Mouse (Mus musculus): Measurements from ENCODE around the gene Adamts5.

Adamts5 gene

DNA sequence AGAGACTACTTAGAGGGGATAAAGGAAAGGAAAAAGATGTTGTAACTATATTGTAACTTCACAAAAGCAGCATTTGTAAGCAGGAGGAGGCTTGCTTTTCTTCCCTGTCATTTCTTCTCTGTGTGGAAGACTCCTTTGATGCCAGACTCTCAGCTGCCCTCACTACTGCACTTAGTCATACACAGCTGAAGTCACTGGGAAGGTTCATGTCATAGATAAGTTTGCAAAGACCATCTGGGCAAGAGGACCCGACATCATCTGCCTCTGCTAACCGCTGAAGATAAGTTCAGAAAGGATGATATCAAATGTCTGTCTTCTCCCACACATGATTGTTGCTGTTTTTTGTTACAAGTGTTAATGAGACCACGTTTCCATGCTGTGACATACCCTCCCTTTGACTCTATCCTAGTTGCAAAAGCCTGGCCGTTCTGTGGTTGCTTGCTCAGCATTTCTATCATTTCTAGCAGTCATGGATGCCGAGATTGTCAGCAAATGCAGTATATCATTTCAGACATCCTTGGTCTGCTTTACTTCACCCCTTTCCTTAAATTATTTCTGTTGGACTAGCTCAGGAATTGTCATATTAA, 79.2 kb downstream of the Adamts5 start:
- no peak for DNase-seq (ENCODE audit: low spot score in 2 of 2)

DNA sequence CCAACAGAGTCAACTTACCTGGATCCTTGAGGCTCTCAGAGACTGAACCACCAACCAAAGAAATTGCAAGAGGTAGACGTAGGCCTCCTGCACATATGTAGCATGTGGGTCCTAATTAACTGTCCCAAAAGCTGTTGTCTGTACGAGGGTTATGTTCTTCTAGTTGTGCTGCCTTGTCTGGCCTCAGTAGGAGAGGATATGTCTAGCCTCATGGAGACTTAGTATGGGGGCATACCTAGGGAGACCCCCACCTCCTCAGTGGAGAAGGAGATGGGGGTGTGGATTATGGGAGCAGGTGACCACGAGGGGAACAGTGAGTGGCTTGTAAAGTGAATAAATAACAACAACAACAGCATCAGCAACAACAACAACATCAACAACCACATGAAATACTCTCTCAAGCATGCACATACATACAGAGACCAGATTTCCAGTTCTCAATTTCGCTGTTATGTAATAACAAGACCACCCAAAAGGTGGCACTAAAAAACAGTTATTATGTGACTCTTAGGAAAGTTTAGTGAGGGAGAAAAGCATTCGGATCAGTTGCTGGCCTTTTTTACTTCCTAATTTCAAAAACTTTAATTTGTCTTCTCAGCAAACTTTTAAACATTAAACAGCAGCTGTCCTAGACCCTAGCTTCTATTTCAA, 81.7 kb downstream of the Adamts5 start:
- no peak for DNase-seq (ENCODE audit: low spot score in 2 of 2)

DNA sequence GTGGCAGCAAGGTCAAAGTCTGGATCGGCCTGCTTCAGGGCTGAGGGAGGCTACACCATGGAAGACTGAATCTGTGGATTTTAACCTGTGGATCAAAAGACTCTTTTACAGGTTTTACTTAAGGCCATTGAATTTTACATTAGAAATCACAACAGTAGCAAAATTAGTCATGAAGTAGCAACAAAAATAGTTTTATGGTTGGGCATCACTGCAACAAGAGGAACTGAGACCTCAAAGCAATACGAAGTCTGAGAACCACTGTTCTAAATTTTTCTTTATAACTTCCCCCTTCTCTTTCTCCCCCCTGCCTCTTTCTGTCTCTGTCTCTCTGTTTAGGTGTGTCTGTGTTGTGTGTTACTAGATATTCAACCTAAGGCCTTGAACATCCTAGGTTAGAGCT, 87.5 kb downstream of the Adamts5 start:
- no peak for DNase-seq (ENCODE audit: low spot score in 2 of 2)

DNA sequence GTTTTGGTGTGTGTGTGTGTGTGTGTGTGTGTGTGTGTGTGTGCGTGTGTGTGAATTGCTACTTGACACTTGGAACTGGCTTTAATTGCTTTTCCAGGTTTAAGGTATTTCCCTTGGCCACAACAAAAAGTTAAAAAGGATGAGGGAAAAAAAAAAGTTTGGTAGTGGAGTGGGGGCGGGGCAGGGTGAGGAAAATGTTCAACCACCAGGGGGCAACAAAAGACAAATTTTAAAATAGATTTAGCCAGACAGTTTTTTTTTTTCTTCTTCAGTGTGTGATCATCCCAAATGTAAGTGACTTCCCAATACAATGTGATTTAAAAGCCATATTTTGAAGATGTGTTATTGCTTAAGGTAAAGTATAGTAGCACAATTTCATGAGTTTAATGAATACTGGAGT, 94.0 kb downstream of the Adamts5 start:
- peak in 1 of 2 experiments; percentile 67 for DNase-seq (ENCODE audit: low spot score in 2 of 2)

DNA sequence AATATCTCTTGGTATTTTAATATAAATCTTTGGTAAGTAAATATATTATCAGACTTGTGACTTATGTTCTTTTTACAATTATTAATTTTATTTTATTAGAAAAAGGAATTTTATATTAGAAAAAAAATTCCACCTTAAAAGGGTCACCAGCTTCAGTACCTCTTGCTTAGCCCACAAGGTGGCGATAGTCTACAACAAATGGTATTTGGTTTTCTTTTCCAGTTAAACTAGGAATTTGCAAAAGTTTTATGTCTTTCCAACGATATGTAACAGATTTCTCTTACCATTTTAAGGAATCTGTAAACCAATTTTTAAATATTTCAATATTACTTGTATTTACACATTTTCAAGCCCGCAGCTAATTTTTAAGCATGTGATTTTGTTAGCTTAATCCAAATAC, 94.6 kb downstream of the Adamts5 start:
- DNase-seq (ENCODE audit: low spot score in 2 of 2): peak; percentile 64 to 78
